Mouse (Mus musculus) liver, postnatal 0 days (tissue): Measurements from ENCODE around the gene Stx2.

ENCODE experiments used
- CTCF ChIP-seq: sonication (generic); IDR thresholded peaks from 2 replicates; pipeline ENCODE4 v1.5.1; 2016; ENCODE audit warnings: antibody characterized with exemption, low read depth
- EP300 ChIP-seq: IDR thresholded peaks from 2 replicates; pipeline ENCODE4 v1.6.1; 2016; ENCODE audit warnings: antibody characterized with exemption, low read depth, mild to moderate bottlenecking

- TF ChIP-seq EP300 (no peak), CTCF (peak; percentile 55)
Observed at GRCm38 (mm10) chr5:128947093-128947492, 61.3 kb downstream of the Stx2 start.
